Mouse (Mus musculus): ENCODE results near the gene 1110051M20Rik.
"Not testable (repeated sequence)": the region's sequence is repeated elsewhere in the genome, so short reads cannot be mapped to it uniquely, and the experiment has no call there.

Gene 1110051M20Rik

GRCm38 (mm10) chr2:91258830-91259229, 185.7 kb downstream of the 1110051M20Rik start:
- in situ Hi-C loops (cut with MboI; ENCODE audit: low pct_unique_long_range_greater_than_20kb in 1 of 2, low sequenced_read_pairs in 2 of 2, unreplicated experiment in 1 of 2) = no loop called here

GRCm38 (mm10) chr2:91258054-91258453, 186.4 kb downstream of the 1110051M20Rik start:
- in situ Hi-C loops (cut with MboI; ENCODE audit: low pct_unique_long_range_greater_than_20kb in 1 of 2, low sequenced_read_pairs in 2 of 2, unreplicated experiment in 1 of 2) = no loop called here

- in situ Hi-C loops (cut with MboI; ENCODE audit: low pct_unique_long_range_greater_than_20kb in 1 of 2, low sequenced_read_pairs in 2 of 2, unreplicated experiment in 1 of 2) = no loop called here
Measured at GRCm38 (mm10) chr2:91257126-91257980, 187.2 kb downstream of the 1110051M20Rik start.

GRCm38 (mm10) chr2:91256256-91257125, 188.0 kb downstream of the 1110051M20Rik start:
- in situ Hi-C loops (cut with MboI; ENCODE audit: low pct_unique_long_range_greater_than_20kb in 1 of 2, low sequenced_read_pairs in 2 of 2, unreplicated experiment in 1 of 2) = no loop called here

GRCm38 (mm10) chr2:91255661-91256150, 188.8 kb downstream of the 1110051M20Rik start, which contains the start of gene Pacsin3:
Gene Pacsin3, plus strand, starts transcription at chr2:91255954.
- in situ Hi-C loops (cut with MboI; ENCODE audit: low pct_unique_long_range_greater_than_20kb in 1 of 2, low sequenced_read_pairs in 2 of 2, unreplicated experiment in 1 of 2) = no loop called here

- in situ Hi-C loops (cut with MboI; ENCODE audit: low pct_unique_long_range_greater_than_20kb in 1 of 2, low sequenced_read_pairs in 2 of 2, unreplicated experiment in 1 of 2) = no loop called here
Measured at GRCm38 (mm10) chr2:91254725-91255380, 189.7 kb downstream of the 1110051M20Rik start.

GRCm38 (mm10) chr2:91252512-91252911, 192.0 kb downstream of the 1110051M20Rik start:
- in situ Hi-C loops (cut with MboI; ENCODE audit: low pct_unique_long_range_greater_than_20kb in 1 of 2, low sequenced_read_pairs in 2 of 2, unreplicated experiment in 1 of 2) = no loop called here

- in situ Hi-C loops (cut with MboI; ENCODE audit: low pct_unique_long_range_greater_than_20kb in 1 of 2, low sequenced_read_pairs in 2 of 2, unreplicated experiment in 1 of 2) = no loop called here
Measured at GRCm38 (mm10) chr2:91252001-91252400, 192.5 kb downstream of the 1110051M20Rik start.

- in situ Hi-C loops (cut with MboI; ENCODE audit: low pct_unique_long_range_greater_than_20kb in 1 of 2, low sequenced_read_pairs in 2 of 2, unreplicated experiment in 1 of 2) = no loop called here
Measured at GRCm38 (mm10) chr2:91248366-91248765, 196.1 kb downstream of the 1110051M20Rik start.

GRCm38 (mm10) chr2:91244557-91245228, 199.8 kb downstream of the 1110051M20Rik start:
- in situ Hi-C loops (cut with MboI; ENCODE audit: low pct_unique_long_range_greater_than_20kb in 1 of 2, low sequenced_read_pairs in 2 of 2, unreplicated experiment in 1 of 2) = no loop called here

GRCm38 (mm10) chr2:91243416-91243815, 201.1 kb downstream of the 1110051M20Rik start:
- in situ Hi-C loops (cut with MboI; ENCODE audit: low pct_unique_long_range_greater_than_20kb in 1 of 2, low sequenced_read_pairs in 2 of 2, unreplicated experiment in 1 of 2) = no loop called here

- in situ Hi-C loops (cut with MboI; ENCODE audit: low pct_unique_long_range_greater_than_20kb in 1 of 2, low sequenced_read_pairs in 2 of 2, unreplicated experiment in 1 of 2) = no loop called here
Measured at GRCm38 (mm10) chr2:91242547-91242946, 202.0 kb downstream of the 1110051M20Rik start.

GRCm38 (mm10) chr2:91237511-91238080, 206.9 kb downstream of the 1110051M20Rik start:
- in situ Hi-C loops (cut with MboI; ENCODE audit: low pct_unique_long_range_greater_than_20kb in 1 of 2, low sequenced_read_pairs in 2 of 2, unreplicated experiment in 1 of 2) = not testable (repeated sequence)

- in situ Hi-C loops (cut with MboI; ENCODE audit: low pct_unique_long_range_greater_than_20kb in 1 of 2, low sequenced_read_pairs in 2 of 2, unreplicated experiment in 1 of 2) = no loop called here
Measured at GRCm38 (mm10) chr2:91236601-91237510, 207.6 kb downstream of the 1110051M20Rik start, which contains the start of gene Ddb2. Gene Ddb2, minus strand, starts transcription at chr2:91236982.

GRCm38 (mm10) chr2:91229735-91230134, 214.8 kb downstream of the 1110051M20Rik start:
- in situ Hi-C loops (cut with MboI; ENCODE audit: low pct_unique_long_range_greater_than_20kb in 1 of 2, low sequenced_read_pairs in 2 of 2, unreplicated experiment in 1 of 2) = no loop called here

Measured in mouse embryonic stem cell (cell line).